Mouse (Mus musculus) C2C12 (cell line): ENCODE measurements around the gene Olfr231.

ENCODE experiments used
- CEBPB ChIP-seq: IDR thresholded peaks from one replicate; pipeline ENCODE4 v1.6.1; 2011; ENCODE audit warnings: low read depth, mild to moderate bottlenecking, control low read depth, moderate library complexity
- CTCF ChIP-seq: IDR thresholded peaks from one replicate; pipeline ENCODE4 v1.5.1; 2011; ENCODE audit not compliant: control insufficient read depth, insufficient read depth, insufficient read length
- FOSL1 ChIP-seq: IDR thresholded peaks from one replicate; pipeline ENCODE4 v1.8.0; 2011; ENCODE audit warnings: mild to moderate bottlenecking, low read length; ENCODE audit not compliant: poor library complexity, insufficient read depth, severe bottlenecking
- MAX ChIP-seq: IDR thresholded peaks from one replicate; pipeline ENCODE4 v1.6.1; 2011; ENCODE audit warnings: mild to moderate bottlenecking, control low read depth
- MYOG ChIP-seq: IDR thresholded peaks from one replicate; pipeline ENCODE4 v1.6.1; 2011; ENCODE audit not compliant: control insufficient read depth, insufficient read length; ENCODE audit errors: extremely low read depth
- USF1 ChIP-seq: IDR thresholded peaks from one replicate; pipeline ENCODE4 v1.6.1; 2011; ENCODE audit warnings: low read depth, mild to moderate bottlenecking, control low read depth, moderate library complexity

- TF ChIP-seq CTCF, result no peak
- TF ChIP-seq USF1, result no peak
- no peak for TF ChIP-seq MAX
- TF ChIP-seq MYOG, result no peak
- no peak for TF ChIP-seq FOSL1
- no peak for TF ChIP-seq CEBPB
Observed at GRCm38 (mm10) chr1:174155333-174155732, 34.4 kb upstream of the Olfr231 start, which contains the start of gene Olfr420.
